Mouse (Mus musculus) Muller cell, postnatal 12 days (primary cell): ENCODE results near the gene Pde9a.

Experiments used
- DNase-seq: peaks from one replicate; pipeline ENCODE4 v3.0.0-alpha.2; 2015; ENCODE audit errors: inconsistent ontology term

Pde9a gene

GRCm38 (mm10) chr17:31511792-31512495, 125.9 kb downstream of the Pde9a start:
- DNase-seq: peak; percentile 92

GRCm38 (mm10) chr17:31512593-31512992, 126.6 kb downstream of the Pde9a start:
- DNase-seq: no peak

GRCm38 (mm10) chr17:31514696-31515095, 128.7 kb downstream of the Pde9a start:
- DNase-seq: no peak

GRCm38 (mm10) chr17:31519344-31519945, 133.4 kb downstream of the Pde9a start:
- DNase-seq: no peak

- peak; percentile 99 for DNase-seq
Observed at GRCm38 (mm10) chr17:31519946-31520838, 134.2 kb downstream of the Pde9a start, which contains the start of the genes Wdr4 and Ndufv3. Gene Wdr4 (minus strand): TSS chr17:31519980. Gene Ndufv3 (plus strand): TSS chr17:31520115.

- peak; percentile 25 for DNase-seq
Observed at GRCm38 (mm10) chr17:31520895-31521294, 134.9 kb downstream of the Pde9a start.

GRCm38 (mm10) chr17:31521948-31522347, 135.9 kb downstream of the Pde9a start:
- DNase-seq: no peak

GRCm38 (mm10) chr17:31525114-31525513, 139.1 kb downstream of the Pde9a start:
- no peak for DNase-seq

- DNase-seq: no peak
Observed at GRCm38 (mm10) chr17:31525816-31526215, 139.8 kb downstream of the Pde9a start.
